Mouse (Mus musculus) kidney, embryonic 15.5 days (tissue): ENCODE results near the gene Gngt2. TPM values are rescaled to one million over a fixed set of nuclear protein-coding genes. Genes with fewer than 3 reads are reported as not detected.
"Not testable (repeated sequence)": the region's sequence is repeated elsewhere in the genome, so short reads cannot be mapped to it uniquely, and the experiment has no call there.

ENCODE experiments used
- ATAC-seq: fragments of 200-750 bp; cut with Nextera tagmentation; replicated peaks from 2 replicates; pipeline ENCODE4 v1.8.0; 2017; ENCODE audit warnings: moderate TSS enrichment; ENCODE audit not compliant: low FRiP score
- H3K27ac ChIP-seq: fragments of 300-500 bp; sonication (generic); 2 replicates; pipeline ENCODE4 v1.5.1; 2015; ENCODE audit warnings: mild to moderate bottlenecking, inconsistent platforms
- H3K27me3 ChIP-seq: fragments of 300-500 bp; sonication (generic); 2 replicates; pipeline ENCODE4 v1.6.1; 2015; ENCODE audit warnings: inconsistent platforms
- H3K36me3 ChIP-seq: fragments of 300-500 bp; sonication (generic); 2 replicates; pipeline ENCODE4 v1.6.1; 2015; ENCODE audit warnings: inconsistent platforms
- H3K4me1 ChIP-seq: fragments of 300-500 bp; sonication (generic); 2 replicates; pipeline ENCODE4 v1.6.1; 2015; ENCODE audit warnings: inconsistent platforms
- H3K4me2 ChIP-seq: fragments of 300-500 bp; sonication (generic); 2 replicates; pipeline ENCODE4 v1.6.1; 2015; ENCODE audit warnings: moderate library complexity, mild to moderate bottlenecking, inconsistent platforms
- H3K4me3 ChIP-seq: fragments of 300-500 bp; sonication (generic); replicated peaks from 2 replicates; pipeline ENCODE4 v1.5.1; 2015; ENCODE audit warnings: mild to moderate bottlenecking, inconsistent platforms
- H3K9ac ChIP-seq: fragments of 300-500 bp; sonication (generic); 2 replicates; pipeline ENCODE4 v1.6.1; 2015; ENCODE audit warnings: mild to moderate bottlenecking, inconsistent platforms
- H3K9me3 ChIP-seq: fragments of 300-500 bp; sonication (generic); replicated peaks from 2 replicates; pipeline ENCODE4 v1.6.1; 2016; ENCODE audit warnings: inconsistent platforms
- WGBS: fragments of 180-500 bp; shearing (Covaris S2); methylation state at CpG from one replicate; pipeline ENCODE4 v1.1.7; 2015; ENCODE audit warnings: mixed read lengths; 5-methylcytosine and 5-hydroxymethylcytosine counted together
- polyA plus RNA-seq: library from polyadenylated mRNA; unstranded; fragments of >200 nt; fragmentation: Nextera tagmentation; extraction: Ambion mirVana; gene quantifications from 2 replicates; pipeline ENCODE4 v1.2.1, GENCODE M21; 2015

The Gngt2 gene
- polyA plus RNA-seq, 1 experiment from 2014 or later = 23.7 TPM

DNA sequence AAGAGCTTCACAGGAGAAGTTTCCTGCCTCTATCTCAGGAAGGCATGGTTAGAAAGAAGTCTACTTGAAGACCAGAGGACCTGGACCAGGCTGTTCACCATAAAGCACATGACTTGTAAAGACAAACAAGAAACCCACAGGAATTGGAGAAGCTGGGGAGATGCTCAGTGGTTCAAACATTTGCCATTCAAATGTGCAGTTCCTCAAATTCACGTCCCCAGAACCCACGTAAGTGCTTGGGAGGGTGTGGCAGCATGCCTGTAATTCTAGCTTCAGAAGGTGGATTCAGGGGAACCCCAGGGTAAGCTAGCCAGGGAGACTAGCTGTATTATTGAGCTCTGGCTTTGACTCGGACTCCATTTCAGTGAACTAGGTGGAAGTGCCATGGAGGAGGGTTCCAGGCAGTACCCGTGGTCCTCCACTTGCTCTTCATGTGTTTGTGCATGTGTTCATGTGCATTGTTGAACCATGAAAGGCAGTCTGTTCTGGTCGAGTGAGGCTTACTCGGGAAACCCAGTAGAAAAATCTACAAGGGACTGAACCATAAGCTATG is 33.0 kb downstream of the Gngt2 start:
- no peaks in the 10 kb centered on the region for H3K27me3 ChIP-seq
- ATAC-seq = no peak
- H3K9ac ChIP-seq = no peak overlapping the region
- H3K4me1 ChIP-seq = no peaks in the 10 kb centered on the region
- H3K9me3 ChIP-seq = no peaks in the 10 kb centered on the region
- H3K4me2 ChIP-seq = no peak overlapping the region
- H3K4me3 ChIP-seq = no peak overlapping the region
- no peaks in the 10 kb centered on the region for H3K36me3 ChIP-seq
- no peak overlapping the region for H3K27ac ChIP-seq
- 72% methylated on average over 6 of the region's 6 CpGs for WGBS

- 34% methylated on average over 9 of the region's 9 CpGs for WGBS
- Histone ChIP-seq H3K36me3 (no peaks in the 10 kb centered on the region), H3K27ac (no peak overlapping the region), H3K27me3 (no peaks in the 10 kb centered on the region; the same call in 1 of the 2 replicates), H3K4me3 (no peak overlapping the region), H3K9me3 (no peaks in the 10 kb centered on the region), H3K9ac (no peak overlapping the region), H3K4me1 (no peaks in the 10 kb centered on the region), H3K4me2 (peak overlapping the region; percentile 44)
- no peak for ATAC-seq
Measured at GRCm38 (mm10) chr11:95875804-95876203, 38.8 kb downstream of the Gngt2 start.

DNA sequence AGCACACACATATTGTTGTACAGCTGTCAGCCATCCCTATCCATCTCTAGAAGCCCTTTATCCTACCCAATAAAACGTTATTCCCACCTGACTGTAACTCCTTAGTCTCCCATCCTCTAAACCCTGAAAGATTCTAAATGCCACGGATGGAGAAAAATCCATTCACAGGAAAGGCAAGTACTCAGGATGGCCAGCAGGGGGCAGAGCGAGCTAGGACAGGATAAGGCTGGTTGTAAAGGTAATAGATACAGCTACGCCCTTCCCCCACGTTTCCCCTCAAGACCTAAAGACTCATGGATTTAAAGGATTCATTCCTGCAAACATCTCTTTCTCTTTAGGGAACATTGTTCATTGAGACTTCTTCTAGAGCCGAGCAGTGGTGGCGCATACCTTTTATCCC is 39.3 kb downstream of the Gngt2 start:
- no peak overlapping the region for H3K27ac ChIP-seq
- H3K27me3 ChIP-seq = no peaks in the 10 kb centered on the region; the same call in 1 of the 2 replicates
- H3K9ac ChIP-seq = no peak overlapping the region
- peak overlapping the region; percentile 44 for H3K4me2 ChIP-seq
- H3K4me3 ChIP-seq = no peak overlapping the region
- no peak for ATAC-seq
- no peaks in the 10 kb centered on the region for H3K4me1 ChIP-seq
- H3K36me3 ChIP-seq = no peaks in the 10 kb centered on the region
- H3K9me3 ChIP-seq = no peaks in the 10 kb centered on the region
- WGBS = 19% methylated on average over 7 of the region's 7 CpGs

GRCm38 (mm10) chr11:95879861-95880260 is 42.8 kb downstream of the Gngt2 start:
- H3K4me2 ChIP-seq, H3K4me1 ChIP-seq, H3K36me3 ChIP-seq, H3K9ac ChIP-seq, H3K27ac ChIP-seq, ATAC-seq, H3K4me3 ChIP-seq, H3K27me3 ChIP-seq, H3K9me3 ChIP-seq: not testable (repeated sequence)
- 62% methylated on average over 2 of the region's 2 CpGs for WGBS

DNA sequence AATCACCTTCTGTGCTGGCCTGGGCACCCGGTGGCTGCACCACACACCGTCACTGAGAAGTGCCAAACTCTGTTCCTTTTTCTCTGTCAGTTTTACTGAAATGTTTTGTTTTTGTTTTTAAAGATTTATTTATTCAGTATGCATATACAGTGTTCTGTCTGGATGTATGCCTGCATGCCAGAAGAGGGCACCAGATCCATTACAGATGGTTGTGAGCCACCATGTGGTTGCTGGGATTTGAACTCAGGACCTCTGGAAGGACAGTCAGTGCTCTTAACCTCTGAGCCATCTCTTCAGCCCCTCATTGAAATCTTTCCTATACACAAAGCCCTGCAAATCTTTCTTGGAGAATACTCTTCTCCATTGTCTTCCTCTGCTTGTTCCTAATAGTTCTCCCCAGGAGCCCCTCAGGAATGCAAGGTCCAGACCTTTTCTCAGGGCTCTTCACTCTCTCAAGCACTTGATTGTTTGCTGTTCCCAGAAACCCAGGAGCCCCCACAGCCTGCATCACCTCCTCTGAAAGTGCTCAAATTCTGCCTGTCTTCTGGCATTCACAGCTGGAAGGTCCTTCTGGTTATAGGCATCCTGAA is 53.5 kb downstream of the Gngt2 start:
- ATAC-seq = no peak
- H3K4me3 ChIP-seq = no peak overlapping the region
- H3K4me2 ChIP-seq = no peak overlapping the region
- no peak overlapping the region for H3K27ac ChIP-seq
- WGBS = 78% methylated on average over 2 of the region's 2 CpGs
- H3K36me3 ChIP-seq = no peaks in the 10 kb centered on the region
- no peaks in the 10 kb centered on the region for H3K9me3 ChIP-seq
- no peaks in the 10 kb centered on the region for H3K27me3 ChIP-seq
- H3K9ac ChIP-seq = no peak overlapping the region
- no peaks in the 10 kb centered on the region for H3K4me1 ChIP-seq

Other genes starting within 250 kb of the Gngt2 start
- 25.8 and 28.7 TPM in 2 replicates for gene Ngfr, start 249.5 kb upstream of the Gngt2 start, polyA plus RNA-seq
- gene Phb, start 170.3 kb upstream of the Gngt2 start, polyA plus RNA-seq = 270 and 290 TPM in 2 replicates
- 22.3 and 23.1 TPM in 2 replicates for gene Zfp652, start 124.5 kb upstream of the Gngt2 start, polyA plus RNA-seq
- 1.3 and 1.6 TPM in 2 replicates for gene B130006D01Rik, start 113.6 kb upstream of the Gngt2 start, polyA plus RNA-seq
- gene Phospho1, start 12.7 kb upstream of the Gngt2 start, polyA plus RNA-seq = 2.0 TPM in 1 of 2 replicates, not detected in the other
- 10.1 and 11.4 TPM in 2 replicates for gene Abi3, start 5.3 kb downstream of the Gngt2 start, polyA plus RNA-seq
- gene B4galnt2, start 77.7 kb downstream of the Gngt2 start, polyA plus RNA-seq = 1.4 TPM in 2 replicates
- 53.8 and 57.9 TPM in 2 replicates for gene Igf2bp1, start 168.7 kb downstream of the Gngt2 start, polyA plus RNA-seq
- not detected in 2 replicates for gene Gip, start 187.3 kb downstream of the Gngt2 start, polyA plus RNA-seq
- gene Snf8, start 197.7 kb downstream of the Gngt2 start, polyA plus RNA-seq = 98.3 and 99.0 TPM in 2 replicates
- gene Ube2z, start 228.2 kb downstream of the Gngt2 start, polyA plus RNA-seq = 40.6 and 42.0 TPM in 2 replicates
- 648 and 705 TPM in 2 replicates for gene Atp5g1, start 238.5 kb downstream of the Gngt2 start, polyA plus RNA-seq